Mouse (Mus musculus) ZHBTc4 (cell line): Measurements from ENCODE around the gene Itsn2.

Experiments used
- DNase-seq: peaks from one replicate; pipeline ENCODE4 v3.0.0-alpha.2; 2011; ENCODE audit warnings: low read depth, low spot score

Itsn2 gene

GRCm38 (mm10) chr12:4592541-4593165 lies at the start of gene Itsn2, which contains the start of gene Gm3625:
Gene Itsn2 (plus strand): TSS chr12:4592638.
Gene Gm3625 (minus strand): TSS chr12:4592927.
- DNase-seq = peak; percentile 83

GRCm38 (mm10) chr12:4544400-4544919 lies 48.0 kb upstream of the Itsn2 start:
- DNase-seq = no peak

GRCm38 (mm10) chr12:4545425-4545824 lies 47.0 kb upstream of the Itsn2 start:
- DNase-seq = no peak

- no peak for DNase-seq
Observed at GRCm38 (mm10) chr12:4546491-4546890, 45.9 kb upstream of the Itsn2 start.

GRCm38 (mm10) chr12:4547557-4547956 lies 44.9 kb upstream of the Itsn2 start:
- no peak for DNase-seq

GRCm38 (mm10) chr12:4548053-4549013 lies 44.1 kb upstream of the Itsn2 start:
- peak; percentile 90 for DNase-seq

- DNase-seq = peak; percentile 61
Observed at GRCm38 (mm10) chr12:4553704-4554103, 38.7 kb upstream of the Itsn2 start.

- peak; percentile 68 for DNase-seq
Observed at GRCm38 (mm10) chr12:4555451-4555850, 37.0 kb upstream of the Itsn2 start.

- peak; percentile 97 for DNase-seq
Observed at GRCm38 (mm10) chr12:4556891-4557290, 35.5 kb upstream of the Itsn2 start.

- no peak for DNase-seq
Observed at GRCm38 (mm10) chr12:4557436-4557835, 35.0 kb upstream of the Itsn2 start.

- no peak for DNase-seq
Observed at GRCm38 (mm10) chr12:4558013-4558412, 34.4 kb upstream of the Itsn2 start.

- peak; percentile 92 for DNase-seq
Observed at GRCm38 (mm10) chr12:4558475-4559279, 33.8 kb upstream of the Itsn2 start.

GRCm38 (mm10) chr12:4571864-4572263 lies 20.6 kb upstream of the Itsn2 start:
- DNase-seq = peak; percentile 94

- DNase-seq = no peak
Observed at GRCm38 (mm10) chr12:4574065-4574464, 18.4 kb upstream of the Itsn2 start.

GRCm38 (mm10) chr12:4582326-4582725 lies 10.1 kb upstream of the Itsn2 start:
- DNase-seq = no peak

- DNase-seq = no peak
Observed at GRCm38 (mm10) chr12:4587846-4588245, 4.6 kb upstream of the Itsn2 start.

GRCm38 (mm10) chr12:4588603-4589002 lies 3.8 kb upstream of the Itsn2 start:
- DNase-seq = no peak

- no peak for DNase-seq
Observed at GRCm38 (mm10) chr12:4592025-4592424, 413 bp upstream of the Itsn2 start.

- peak; percentile 65 for DNase-seq
Observed at GRCm38 (mm10) chr12:4593166-4593929, 910 bp downstream of the Itsn2 start.

- no peak for DNase-seq
Observed at GRCm38 (mm10) chr12:4593930-4594391, 1.5 kb downstream of the Itsn2 start.

- no peak for DNase-seq
Observed at GRCm38 (mm10) chr12:4595055-4595454, 2.6 kb downstream of the Itsn2 start.
